Mouse (Mus musculus): ENCODE data around the gene Ccdc107. TPM values are rescaled to one million over a fixed set of nuclear protein-coding genes. Genes with fewer than 3 reads are reported as not detected.

Gene Ccdc107
- polyA plus RNA-seq, 1 experiment from 2014 or later, result 60.3 TPM

Other genes starting within 250 kb of the Ccdc107 start
- 0.23 and 0.35 TPM in 2 replicates for gene Atp8b5, start 225.7 kb upstream of the Ccdc107 start, polyA plus RNA-seq (2015; fragmentation: Nextera tagmentation; extraction: Ambion mirVana)
- 68.8 and 75.4 TPM in 2 replicates for gene Rusc2, start 110.9 kb upstream of the Ccdc107 start, polyA plus RNA-seq (2015; fragmentation: Nextera tagmentation; extraction: Ambion mirVana)
- gene Fam166b, start 63.8 kb upstream of the Ccdc107 start, polyA plus RNA-seq (2015; fragmentation: Nextera tagmentation; extraction: Ambion mirVana), result 0.30 and 0.83 TPM in 2 replicates
- gene Tesk1, start 51.0 kb upstream of the Ccdc107 start, polyA plus RNA-seq (2015; fragmentation: Nextera tagmentation; extraction: Ambion mirVana), result 6.1 and 8.4 TPM in 2 replicates
- 4.1 and 4.7 TPM in 2 replicates for gene Cd72, start 38.3 kb upstream of the Ccdc107 start, polyA plus RNA-seq (2015; fragmentation: Nextera tagmentation; extraction: Ambion mirVana)
- gene Sit1, start 9.2 kb upstream of the Ccdc107 start, polyA plus RNA-seq (2015; fragmentation: Nextera tagmentation; extraction: Ambion mirVana), result not detected in 2 replicates
- 15.4 and 16.1 TPM in 2 replicates for gene Arhgef39, start 6.8 kb downstream of the Ccdc107 start, polyA plus RNA-seq (2015; fragmentation: Nextera tagmentation; extraction: Ambion mirVana)
- gene Car9, start 14.1 kb downstream of the Ccdc107 start, polyA plus RNA-seq (2015; fragmentation: Nextera tagmentation; extraction: Ambion mirVana), result 0.19 and 0.27 TPM in 2 replicates
- 13.2 TPM in 2 replicates for gene Tpm2, start 30.9 kb downstream of the Ccdc107 start, polyA plus RNA-seq (2015; fragmentation: Nextera tagmentation; extraction: Ambion mirVana)
- gene Creb3, start 69.4 kb downstream of the Ccdc107 start, polyA plus RNA-seq (2015; fragmentation: Nextera tagmentation; extraction: Ambion mirVana), result 72.6 and 80.4 TPM in 2 replicates
- 59.8 and 67.0 TPM in 2 replicates for gene Tln1, start 69.8 kb downstream of the Ccdc107 start, polyA plus RNA-seq (2015; fragmentation: Nextera tagmentation; extraction: Ambion mirVana)
- 24.5 and 26.1 TPM in 2 replicates for gene Rgp1, start 85.8 kb downstream of the Ccdc107 start, polyA plus RNA-seq (2015; fragmentation: Nextera tagmentation; extraction: Ambion mirVana)
- 53.8 and 58.4 TPM in 2 replicates for gene Gba2, start 86.0 kb downstream of the Ccdc107 start, polyA plus RNA-seq (2015; fragmentation: Nextera tagmentation; extraction: Ambion mirVana)
- 0.77 and 2.1 TPM in 2 replicates for gene Msmp, start 91.6 kb downstream of the Ccdc107 start, polyA plus RNA-seq (2015; fragmentation: Nextera tagmentation; extraction: Ambion mirVana)
- gene Npr2, start 139.0 kb downstream of the Ccdc107 start, polyA plus RNA-seq (2015; fragmentation: Nextera tagmentation; extraction: Ambion mirVana), result 13.8 and 14.7 TPM in 2 replicates
- 5.5 and 5.6 TPM in 2 replicates for gene Spag8, start 160.7 kb downstream of the Ccdc107 start, polyA plus RNA-seq (2015; fragmentation: Nextera tagmentation; extraction: Ambion mirVana)
- gene Hint2, start 163.6 kb downstream of the Ccdc107 start, polyA plus RNA-seq (2015; fragmentation: Nextera tagmentation; extraction: Ambion mirVana), result 75.6 and 77.9 TPM in 2 replicates
- gene Tmem8b, start 176.1 kb downstream of the Ccdc107 start, polyA plus RNA-seq (2015; fragmentation: Nextera tagmentation; extraction: Ambion mirVana), result 16.3 and 17.1 TPM in 2 replicates
- gene Fam221b, start 176.2 kb downstream of the Ccdc107 start, polyA plus RNA-seq (2015; fragmentation: Nextera tagmentation; extraction: Ambion mirVana), result 1.8 and 2.4 TPM in 2 replicates
- 0.08 TPM in 1 of 2 replicates, not detected in the other for gene Olfr70, start 207.9 kb downstream of the Ccdc107 start, polyA plus RNA-seq (2015; fragmentation: Nextera tagmentation; extraction: Ambion mirVana)
- gene Olfr71, start 217.4 kb downstream of the Ccdc107 start, polyA plus RNA-seq (2015; fragmentation: Nextera tagmentation; extraction: Ambion mirVana), result 0.08 and 0.10 TPM in 2 replicates
- gene Hrct1, start 234.3 kb downstream of the Ccdc107 start, polyA plus RNA-seq (2015; fragmentation: Nextera tagmentation; extraction: Ambion mirVana), result 0.13 and 0.35 TPM in 2 replicates
- 0.05 TPM in 1 of 2 replicates, not detected in the other for gene Spaar, start 237.1 kb downstream of the Ccdc107 start, polyA plus RNA-seq (2015; fragmentation: Nextera tagmentation; extraction: Ambion mirVana)

Data from midbrain, embryonic 13.5 days (tissue).